7 mouse cellular contexts compared by ENCODE assay signal in the genomic region with DNA sequence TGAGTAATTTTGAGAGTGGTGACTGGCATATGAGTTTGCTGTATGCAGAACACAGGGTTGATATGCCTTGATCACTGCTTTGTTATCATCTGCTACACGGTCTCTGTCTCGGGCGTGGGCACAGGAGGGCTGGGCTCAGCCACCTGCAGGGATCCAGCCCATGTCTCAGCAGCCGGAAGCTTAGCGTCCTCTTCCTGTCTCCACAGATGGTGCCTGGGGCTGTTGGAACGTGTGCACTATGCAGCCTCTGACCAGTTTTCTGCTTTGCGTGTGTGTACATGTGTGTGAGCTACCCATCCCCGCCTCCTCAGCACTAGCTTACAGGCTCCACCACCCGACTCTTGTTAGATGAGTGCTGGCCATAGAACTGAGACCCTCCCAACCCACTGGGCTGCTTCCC.
A peak's percentile ranks its signal among the peaks of the same experiment; 100 is the strongest.
DNase-seq lines count a peak whose midpoint lies in the region; ATAC-seq and TF ChIP-seq lines count a peak whose summit lies in the region.

No protein-coding gene starts in this region.

- peak overlapping the region; percentile 74 for H3K27ac ChIP-seq in cortical plate, adult 2 months (ENCODE audit: insufficient read depth, low read length)
- H3K27ac ChIP-seq in hindbrain, embryonic 16.5 days (ENCODE audit: low read depth, low read length), result peak overlapping the region; percentile 80
- peak overlapping the region; percentile 93 for H3K27ac ChIP-seq in midbrain, embryonic 13.5 days

- H3K27me3 ChIP-seq in hindbrain, embryonic 16.5 days (replicated peaks; ENCODE audit: control insufficient read depth, insufficient read depth, low read length), result no peaks in the 10 kb centered on the region
- no peaks in the 10 kb centered on the region for H3K27me3 ChIP-seq in midbrain, embryonic 13.5 days

- 19% methylated on average over 9 of the region's 9 CpGs for WGBS in hindbrain, embryonic 16.5 days
- WGBS in midbrain, embryonic 13.5 days, result 45% methylated on average over 9 of the region's 9 CpGs

- peak overlapping the region; percentile 36; the same call in 1 of the 2 replicates for H3K9ac ChIP-seq in hindbrain, embryonic 16.5 days (ENCODE audit: low read depth, low read length)
- H3K9ac ChIP-seq in midbrain, embryonic 13.5 days (replicated peaks), result peak overlapping the region; percentile 59; the same call in 1 of the 2 replicates

- ATAC-seq in hindbrain, embryonic 16.5 days, result 0 out of 2 replicates have a peak, but pooled peaks have one; percentile 15
- peak; percentile 49 for ATAC-seq in midbrain, embryonic 13.5 days

- peak overlapping the region; percentile 31; the same call in 1 of the 2 replicates for H3K4me2 ChIP-seq in hindbrain, embryonic 16.5 days (ENCODE audit: low read length)
- peak overlapping the region; percentile 36 for H3K4me2 ChIP-seq in midbrain, embryonic 13.5 days (replicated peaks)

- no peaks in the 10 kb centered on the region for H3K36me3 ChIP-seq in hindbrain, embryonic 16.5 days (ENCODE audit: control insufficient read depth, insufficient read depth, low read length)
- H3K36me3 ChIP-seq in midbrain, embryonic 13.5 days, result peaks cover 15% of the 10 kb centered on the region

- peaks cover 10% of the 10 kb centered on the region for H3K4me1 ChIP-seq in cortical plate, adult 2 months (ENCODE audit: control insufficient read depth, insufficient read depth, low read length)
- peaks cover 32% of the 10 kb centered on the region for H3K4me1 ChIP-seq in hindbrain, embryonic 16.5 days (ENCODE audit: control insufficient read depth, insufficient read depth, low read depth, low read length)
- peaks cover 59% of the 10 kb centered on the region for H3K4me1 ChIP-seq in midbrain, embryonic 13.5 days (replicated peaks)

- peak; percentile 22; the same call in 1 of the 2 replicates for TF ChIP-seq POLR2A in cortical plate, adult 2 months (IDR thresholded peaks at IDR 0.05; ENCODE audit: extremely low read depth, insufficient read depth, low read length)

- H3K9me3 ChIP-seq in hindbrain, embryonic 16.5 days (ENCODE audit: control insufficient read depth, low read length), result no peaks in the 10 kb centered on the region
- no peaks in the 10 kb centered on the region for H3K9me3 ChIP-seq in midbrain, embryonic 13.5 days

- no peak for TF ChIP-seq CTCF in cortical plate, adult 2 months (IDR thresholded peaks at IDR 0.05; ENCODE audit: extremely low read depth, insufficient read depth, low read length)

- H3K4me3 ChIP-seq in cortical plate, adult 2 months (ENCODE audit: insufficient read depth, low read length), result no peak overlapping the region
- no peak overlapping the region for H3K4me3 ChIP-seq in hindbrain, embryonic 16.5 days (ENCODE audit: low read length)
- no peak overlapping the region for H3K4me3 ChIP-seq in midbrain, embryonic 13.5 days (replicated peaks)

- peak; percentile 55 for DNase-seq in retina, postnatal 1 day
- no peak for DNase-seq in retina, embryonic 14.5 days (ENCODE audit: low spot score)
- no peak for DNase-seq in right cerebral cortex, postnatal 36 days (ENCODE audit: low spot score in 2 of 2)
- DNase-seq in adrenal gland, adult 8-10 months, result no peak
